Mouse (Mus musculus) kidney, embryonic 16.5 days (tissue): Measurements from ENCODE around the gene Fam111a. TPM values are rescaled to one million over a fixed set of nuclear protein-coding genes. Genes with fewer than 3 reads are reported as not detected.

Experiments
- ATAC-seq: fragments of 200-750 bp; cut with Nextera tagmentation; 2 replicates; pipeline ENCODE4 v1.8.0; 2017; ENCODE audit warnings: moderate TSS enrichment; ENCODE audit not compliant: low FRiP score, low TSS enrichment
- H3K27ac ChIP-seq: fragments of 300-500 bp; sonication (generic); 2 replicates; pipeline ENCODE4 v1.5.1; 2014; ENCODE audit warnings: low read length
- H3K27me3 ChIP-seq: fragments of 300-500 bp; sonication (generic); 2 replicates; pipeline ENCODE4 v1.6.1; 2014; ENCODE audit warnings: low read length, control low read depth, mixed read lengths; ENCODE audit not compliant: insufficient read depth
- H3K36me3 ChIP-seq: fragments of 300-500 bp; sonication (generic); 2 replicates; pipeline ENCODE4 v1.6.1; 2014; ENCODE audit warnings: low read length, control low read depth, mixed read lengths; ENCODE audit not compliant: insufficient read depth
- H3K4me1 ChIP-seq: fragments of 300-500 bp; sonication (generic); 2 replicates; pipeline ENCODE4 v1.6.1; 2014; ENCODE audit warnings: low read length, control low read depth, mixed read lengths; ENCODE audit not compliant: insufficient read depth
- H3K4me2 ChIP-seq: fragments of 300-500 bp; sonication (generic); replicated peaks from 2 replicates; pipeline ENCODE4 v1.6.1; 2014; ENCODE audit warnings: low read depth, low read length
- H3K4me3 ChIP-seq: fragments of 300-500 bp; sonication (generic); 2 replicates; pipeline ENCODE4 v1.5.1; 2014; ENCODE audit warnings: mild to moderate bottlenecking, low read length
- H3K9ac ChIP-seq: fragments of 300-500 bp; sonication (generic); replicated peaks from 2 replicates; pipeline ENCODE4 v1.6.1; 2014; ENCODE audit warnings: low read length
- H3K9me3 ChIP-seq: fragments of 300-500 bp; sonication (generic); 2 replicates; pipeline ENCODE4 v1.6.1; 2016; ENCODE audit warnings: low read length, control low read depth
- WGBS: fragments of 180-500 bp; shearing (Covaris S2); extraction: QIAGEN DNeasy Blood & Tissue Kit; methylation state at CpG from one replicate; pipeline ENCODE4 v1.1.7; 2014; 5-methylcytosine and 5-hydroxymethylcytosine counted together
- polyA plus RNA-seq: library from polyadenylated mRNA; unstranded; fragments of >200 nt; fragmentation: Nextera tagmentation; extraction: Ambion mirVana; gene quantifications from 2 replicates; pipeline ENCODE4 v1.2.1, GENCODE M21; 2015

Gene Fam111a
- polyA plus RNA-seq, 1 experiment from 2014 or later = 24.3 TPM

GRCm38 (mm10) chr19:12598674-12599073 lies 53.1 kb downstream of the Fam111a start:
- H3K27me3 ChIP-seq = no peaks in the 10 kb centered on the region
- H3K9ac ChIP-seq = no peak overlapping the region
- no peak overlapping the region for H3K4me3 ChIP-seq
- 50% methylated on average over 3 of the region's 3 CpGs for whole genome bisulfite sequencing
- H3K9me3 ChIP-seq = no peaks in the 10 kb centered on the region
- no peaks in the 10 kb centered on the region for H3K36me3 ChIP-seq
- no peak for ATAC-seq
- no peak overlapping the region for H3K27ac ChIP-seq
- H3K4me2 ChIP-seq = 0 out of 2 replicates have a peak overlapping the region, but pooled peaks have one; percentile 7
- H3K4me1 ChIP-seq = peaks cover 11% of the 10 kb centered on the region

- 0 out of 2 replicates have a peak within 1 kb of the TSS, but pooled peaks have one; percentile 7 for H3K4me2 ChIP-seq
- H3K9ac ChIP-seq = no peak within 1 kb of the TSS
- no peak for ATAC-seq
- H3K27ac ChIP-seq = no peak within 1 kb of the TSS
- no peak within 1 kb of the TSS for H3K4me3 ChIP-seq
- peaks cover 11% of the 10 kb centered on the region for H3K4me1 ChIP-seq
- no peaks in the 10 kb centered on the region for H3K9me3 ChIP-seq
- H3K36me3 ChIP-seq = no peaks in the 10 kb centered on the region
- no peaks in the 10 kb centered on the region for H3K27me3 ChIP-seq
- WGBS = 68% methylated on average over 1 of the region's 1 CpGs
Measured at GRCm38 (mm10) chr19:12599674-12600073, 54.1 kb downstream of the Fam111a start, which contains the start of gene Gm4952. Gene Gm4952 (plus strand): TSS chr19:12599974.

GRCm38 (mm10) chr19:12600684-12601480 lies 55.3 kb downstream of the Fam111a start:
- H3K4me2 ChIP-seq = no peak overlapping the region
- peaks cover 11% of the 10 kb centered on the region for H3K4me1 ChIP-seq
- 36% methylated on average over 2 of the region's 2 CpGs for WGBS
- ATAC-seq = no peak
- no peak overlapping the region for H3K9ac ChIP-seq
- no peak overlapping the region for H3K4me3 ChIP-seq
- H3K9me3 ChIP-seq = no peaks in the 10 kb centered on the region
- no peaks in the 10 kb centered on the region for H3K27me3 ChIP-seq
- no peaks in the 10 kb centered on the region for H3K36me3 ChIP-seq
- no peak overlapping the region for H3K27ac ChIP-seq

- Histone ChIP-seq H3K36me3 (no peaks in the 10 kb centered on the region), H3K9ac (no peak overlapping the region), H3K4me2 (no peak overlapping the region), H3K4me3 (no peak overlapping the region), H3K27me3 (no peaks in the 10 kb centered on the region), H3K9me3 (no peaks in the 10 kb centered on the region), H3K27ac (no peak overlapping the region), H3K4me1 (no peaks in the 10 kb centered on the region)
- peak; percentile 42; the same call in 1 of the 2 replicates for ATAC-seq
Measured at GRCm38 (mm10) chr19:12608336-12608735, 62.8 kb downstream of the Fam111a start.

- no peak overlapping the region for H3K4me3 ChIP-seq
- no peak overlapping the region for H3K27ac ChIP-seq
- no peak overlapping the region for H3K9ac ChIP-seq
- no peaks in the 10 kb centered on the region for H3K4me1 ChIP-seq
- ATAC-seq = no peak
- WGBS = 72% methylated on average over 1 of the region's 1 CpGs
- H3K27me3 ChIP-seq = no peaks in the 10 kb centered on the region
- H3K4me2 ChIP-seq = no peak overlapping the region
- H3K9me3 ChIP-seq = no peaks in the 10 kb centered on the region
- H3K36me3 ChIP-seq = no peaks in the 10 kb centered on the region
Measured at GRCm38 (mm10) chr19:12613646-12614045, 68.1 kb downstream of the Fam111a start.

- H3K36me3 ChIP-seq = no peaks in the 10 kb centered on the region
- 0 out of 2 replicates have a peak within 1 kb of the TSS, but pooled peaks have one; percentile 12 for H3K4me2 ChIP-seq
- H3K27me3 ChIP-seq = no peaks in the 10 kb centered on the region
- H3K9ac ChIP-seq = no peak within 1 kb of the TSS
- H3K9me3 ChIP-seq = no peaks in the 10 kb centered on the region
- no peak within 1 kb of the TSS for H3K27ac ChIP-seq
- no peak for ATAC-seq
- peak within 1 kb of the TSS; percentile 5; the same call in 1 of the 2 replicates for H3K4me3 ChIP-seq
- WGBS = 71% methylated on average over 4 of the region's 4 CpGs
- H3K4me1 ChIP-seq = no peaks in the 10 kb centered on the region
Measured at GRCm38 (mm10) chr19:12633176-12633575, 87.6 kb downstream of the Fam111a start, which contains the start of gene Glyat. Gene Glyat (plus strand): TSS chr19:12633308.

- H3K9me3 ChIP-seq = no peaks in the 10 kb centered on the region
- no peak for ATAC-seq
- no peak overlapping the region for H3K27ac ChIP-seq
- H3K9ac ChIP-seq = no peak overlapping the region
- no peak overlapping the region for H3K4me3 ChIP-seq
- H3K36me3 ChIP-seq = no peaks in the 10 kb centered on the region
- H3K4me2 ChIP-seq = no peak overlapping the region
- no peaks in the 10 kb centered on the region for H3K4me1 ChIP-seq
- 77% methylated on average over 3 of the region's 3 CpGs for WGBS
- no peaks in the 10 kb centered on the region for H3K27me3 ChIP-seq
Measured at GRCm38 (mm10) chr19:12634259-12634658, 88.7 kb downstream of the Fam111a start.

- H3K4me1 ChIP-seq = no peaks in the 10 kb centered on the region
- no peaks in the 10 kb centered on the region for H3K27me3 ChIP-seq
- no peak overlapping the region for H3K9ac ChIP-seq
- no peak overlapping the region for H3K27ac ChIP-seq
- no peaks in the 10 kb centered on the region for H3K9me3 ChIP-seq
- H3K36me3 ChIP-seq = no peaks in the 10 kb centered on the region
- 91% methylated on average over 4 of the region's 4 CpGs for WGBS
- H3K4me3 ChIP-seq = no peak overlapping the region
- no peak for ATAC-seq
- no peak overlapping the region; the same call in 1 of the 2 replicates for H3K4me2 ChIP-seq
Measured at GRCm38 (mm10) chr19:12634963-12635362, 89.4 kb downstream of the Fam111a start.

GRCm38 (mm10) chr19:12636863-12637262 lies 91.3 kb downstream of the Fam111a start:
- Histone ChIP-seq H3K4me2 (no peak overlapping the region), H3K27ac (no peak overlapping the region), H3K36me3 (no peaks in the 10 kb centered on the region), H3K4me1 (no peaks in the 10 kb centered on the region), H3K9ac (no peak overlapping the region), H3K4me3 (no peak overlapping the region), H3K27me3 (no peaks in the 10 kb centered on the region), H3K9me3 (no peaks in the 10 kb centered on the region)
- WGBS = 77% methylated on average over 3 of the region's 3 CpGs
- ATAC-seq = no peak

- Histone ChIP-seq H3K9me3 (no peaks in the 10 kb centered on the region), H3K27ac (no peak overlapping the region), H3K4me1 (no peaks in the 10 kb centered on the region), H3K4me2 (no peak overlapping the region), H3K4me3 (no peak overlapping the region), H3K9ac (no peak overlapping the region), H3K36me3 (no peaks in the 10 kb centered on the region), H3K27me3 (no peaks in the 10 kb centered on the region)
- ATAC-seq = no peak
- WGBS = 75% methylated on average over 1 of the region's 1 CpGs
Measured at GRCm38 (mm10) chr19:12638049-12638448, 92.5 kb downstream of the Fam111a start.
